Mouse (Mus musculus) kidney, embryonic 14.5 days (tissue): ENCODE measurements around the gene Nipa1. TPM values are rescaled to one million over a fixed set of nuclear protein-coding genes. Genes with fewer than 3 reads are reported as not detected.

Source experiments
- ATAC-seq: fragments of 200-750 bp; cut with Nextera tagmentation; 2 replicates; pipeline ENCODE4 v1.8.0; 2017; ENCODE audit warnings: moderate number of reproducible peaks, mild to moderate bottlenecking, moderate TSS enrichment, moderate library complexity; ENCODE audit not compliant: low FRiP score, low TSS enrichment
- H3K27ac ChIP-seq: fragments of 300-500 bp; sonication (generic); 2 replicates; pipeline ENCODE4 v1.5.1; 2014; ENCODE audit warnings: low read depth, mild to moderate bottlenecking, low read length, moderate library complexity, mixed read lengths
- H3K27me3 ChIP-seq: fragments of 300-500 bp; sonication (generic); 2 replicates; pipeline ENCODE4 v1.6.1; 2014; ENCODE audit warnings: mild to moderate bottlenecking, low read length; ENCODE audit not compliant: control insufficient read depth, insufficient read depth
- H3K36me3 ChIP-seq: fragments of 300-500 bp; sonication (generic); 2 replicates; pipeline ENCODE4 v1.6.1; 2014; ENCODE audit warnings: low read length, mixed read lengths; ENCODE audit not compliant: control insufficient read depth, insufficient read depth
- H3K4me1 ChIP-seq: fragments of 300-500 bp; sonication (generic); 2 replicates; pipeline ENCODE4 v1.6.1; 2014; ENCODE audit warnings: low read length, mixed read lengths; ENCODE audit not compliant: control insufficient read depth, insufficient read depth
- H3K4me2 ChIP-seq: fragments of 300-500 bp; sonication (generic); replicated peaks from 2 replicates; pipeline ENCODE4 v1.6.1; 2014; ENCODE audit warnings: low read depth, mild to moderate bottlenecking, low read length
- H3K4me3 ChIP-seq: fragments of 300-500 bp; sonication (generic); 2 replicates; pipeline ENCODE4 v1.5.1; 2014; ENCODE audit warnings: mild to moderate bottlenecking, low read length
- H3K9ac ChIP-seq: fragments of 300-500 bp; sonication (generic); 2 replicates; pipeline ENCODE4 v1.6.1; 2014; ENCODE audit warnings: low read depth, mild to moderate bottlenecking, low read length, moderate library complexity
- H3K9me3 ChIP-seq: fragments of 300-500 bp; sonication (generic); 2 replicates; pipeline ENCODE4 v1.6.1; 2016; ENCODE audit warnings: low read length; ENCODE audit not compliant: control insufficient read depth
- WGBS: fragments of 180-500 bp; shearing (Covaris S2); extraction: QIAGEN DNeasy Blood & Tissue Kit; methylation state at CpG from one replicate; pipeline ENCODE4 v1.1.7; 2014; 5-methylcytosine and 5-hydroxymethylcytosine counted together
- polyA plus RNA-seq: library from polyadenylated mRNA; unstranded; fragments of >200 nt; fragmentation: Nextera tagmentation; extraction: Ambion mirVana; gene quantifications from 2 replicates; pipeline ENCODE4 v1.2.1, GENCODE M21; 2014

The Nipa1 gene
- polyA plus RNA-seq, 1 experiment from 2014 or later = 4.4 TPM

DNA sequence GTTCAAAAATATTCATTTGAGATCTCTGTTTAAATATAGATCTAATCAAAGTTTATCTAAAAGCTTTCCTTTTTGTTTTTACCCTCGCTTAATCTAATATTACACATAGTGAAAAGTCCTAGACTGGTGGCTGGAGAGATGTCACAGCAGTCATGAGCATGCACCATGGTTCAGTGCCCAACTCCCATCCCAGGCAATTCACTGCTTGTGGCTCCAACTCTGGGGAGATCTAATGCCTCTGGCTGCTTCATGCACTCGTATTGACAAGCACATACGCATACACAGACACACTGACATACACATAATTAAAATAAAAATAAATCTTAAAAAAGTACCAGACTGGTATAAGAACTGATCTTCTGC, 24.5 kb upstream of the Nipa1 start:
- no peaks in the 10 kb centered on the region for H3K27me3 ChIP-seq
- H3K9ac ChIP-seq = no peak overlapping the region
- 82% methylated on average over 3 of the region's 3 CpGs for WGBS
- H3K4me1 ChIP-seq = no peaks in the 10 kb centered on the region
- H3K27ac ChIP-seq = no peak overlapping the region
- no peak for ATAC-seq
- no peaks in the 10 kb centered on the region for H3K36me3 ChIP-seq
- no peaks in the 10 kb centered on the region for H3K9me3 ChIP-seq
- H3K4me3 ChIP-seq = no peak overlapping the region
- no peak overlapping the region for H3K4me2 ChIP-seq

DNA sequence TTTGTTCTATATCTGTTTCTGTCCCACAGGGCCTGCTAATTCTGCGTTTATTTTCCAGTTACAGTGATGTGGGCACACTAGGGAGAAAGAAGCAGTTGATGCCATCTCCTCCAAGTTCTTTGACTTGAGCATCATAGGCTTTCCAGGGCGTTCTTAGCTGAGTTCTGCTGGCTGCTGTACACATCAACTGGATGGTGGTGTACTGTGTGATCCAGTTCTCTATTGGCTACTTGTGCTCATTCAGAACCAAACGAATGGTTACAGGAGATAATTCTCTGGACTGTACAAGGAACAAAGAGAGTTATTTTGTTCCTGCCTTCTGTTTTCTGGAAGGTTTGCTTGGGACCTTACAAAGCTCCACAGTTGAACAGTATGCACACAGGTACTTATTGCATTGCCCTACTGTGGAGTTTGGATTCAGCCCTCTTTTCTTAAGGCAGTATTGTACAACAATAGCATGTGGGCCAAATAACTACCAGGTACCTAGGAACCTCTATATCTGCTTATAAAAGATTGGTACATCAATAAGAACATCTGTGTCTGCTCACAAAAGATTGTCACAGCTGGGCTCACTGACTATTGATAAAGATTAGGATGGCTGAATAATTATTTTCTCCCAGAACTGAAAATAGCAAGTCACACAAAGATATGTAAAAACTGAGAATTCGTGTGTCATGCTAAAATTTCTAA, 24.0 kb upstream of the Nipa1 start:
- Histone ChIP-seq H3K27ac (no peak overlapping the region), H3K4me2 (no peak overlapping the region), H3K27me3 (no peaks in the 10 kb centered on the region), H3K36me3 (no peaks in the 10 kb centered on the region), H3K9me3 (no peaks in the 10 kb centered on the region), H3K4me1 (no peaks in the 10 kb centered on the region), H3K4me3 (no peak overlapping the region), H3K9ac (no peak overlapping the region)
- 62% methylated on average over 4 of the region's 4 CpGs for WGBS
- no peak for ATAC-seq

DNA sequence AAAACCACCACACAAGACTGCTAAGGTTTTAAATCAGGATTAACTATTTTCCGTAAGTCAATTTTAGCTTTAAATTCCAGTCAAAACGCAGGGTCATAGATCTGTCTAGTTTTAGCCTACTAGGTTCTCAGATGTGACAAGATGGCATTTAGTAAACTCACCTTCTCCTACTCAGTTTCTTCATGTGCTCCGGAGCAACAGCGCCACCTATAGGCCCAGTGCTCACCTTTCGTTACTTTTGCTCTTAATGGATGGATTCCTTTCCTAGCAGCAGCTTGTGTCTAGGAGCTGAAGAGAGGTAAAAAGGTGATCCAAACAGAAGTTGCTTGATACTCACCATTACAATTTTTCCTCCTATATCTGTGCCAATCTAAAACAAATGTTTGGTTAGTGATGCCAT, 22.6 kb upstream of the Nipa1 start:
- Histone ChIP-seq H3K4me1 (no peaks in the 10 kb centered on the region), H3K4me2 (no peak overlapping the region), H3K27me3 (no peaks in the 10 kb centered on the region), H3K9me3 (no peaks in the 10 kb centered on the region), H3K4me3 (no peak overlapping the region), H3K27ac (no peak overlapping the region), H3K36me3 (no peaks in the 10 kb centered on the region), H3K9ac (no peak overlapping the region)
- ATAC-seq = peak; percentile 28; the same call in 1 of the 2 replicates
- WGBS = 18% methylated on average over 5 of the region's 5 CpGs

DNA sequence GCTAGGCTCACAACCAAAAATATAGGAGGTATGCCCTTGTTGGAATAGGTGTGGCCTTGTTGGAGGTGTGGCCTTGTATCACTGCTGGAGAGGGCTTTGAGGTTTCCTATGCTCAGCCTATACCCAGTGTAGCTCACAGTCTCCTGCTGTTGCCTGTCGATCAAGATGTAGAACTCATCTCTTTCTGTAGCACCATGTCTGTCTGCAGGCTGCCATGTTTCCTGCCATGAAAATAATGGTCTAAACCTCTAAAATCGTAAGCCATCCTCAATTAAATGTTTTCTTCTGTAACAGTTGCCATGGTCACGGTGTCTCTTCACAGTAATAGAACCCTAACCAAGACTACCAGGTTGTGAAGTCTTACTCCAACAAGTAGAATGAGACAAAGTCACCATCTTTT, 3.8 kb upstream of the Nipa1 start:
- H3K4me1 ChIP-seq = no peaks in the 10 kb centered on the region
- no peaks in the 10 kb centered on the region for H3K36me3 ChIP-seq
- no peak overlapping the region for H3K4me3 ChIP-seq
- H3K9ac ChIP-seq = no peak overlapping the region
- H3K27ac ChIP-seq = no peak overlapping the region
- no peaks in the 10 kb centered on the region for H3K27me3 ChIP-seq
- H3K4me2 ChIP-seq = no peak overlapping the region
- ATAC-seq = no peak
- WGBS = 91% methylated on average over 3 of the region's 3 CpGs
- H3K9me3 ChIP-seq = no peaks in the 10 kb centered on the region

DNA sequence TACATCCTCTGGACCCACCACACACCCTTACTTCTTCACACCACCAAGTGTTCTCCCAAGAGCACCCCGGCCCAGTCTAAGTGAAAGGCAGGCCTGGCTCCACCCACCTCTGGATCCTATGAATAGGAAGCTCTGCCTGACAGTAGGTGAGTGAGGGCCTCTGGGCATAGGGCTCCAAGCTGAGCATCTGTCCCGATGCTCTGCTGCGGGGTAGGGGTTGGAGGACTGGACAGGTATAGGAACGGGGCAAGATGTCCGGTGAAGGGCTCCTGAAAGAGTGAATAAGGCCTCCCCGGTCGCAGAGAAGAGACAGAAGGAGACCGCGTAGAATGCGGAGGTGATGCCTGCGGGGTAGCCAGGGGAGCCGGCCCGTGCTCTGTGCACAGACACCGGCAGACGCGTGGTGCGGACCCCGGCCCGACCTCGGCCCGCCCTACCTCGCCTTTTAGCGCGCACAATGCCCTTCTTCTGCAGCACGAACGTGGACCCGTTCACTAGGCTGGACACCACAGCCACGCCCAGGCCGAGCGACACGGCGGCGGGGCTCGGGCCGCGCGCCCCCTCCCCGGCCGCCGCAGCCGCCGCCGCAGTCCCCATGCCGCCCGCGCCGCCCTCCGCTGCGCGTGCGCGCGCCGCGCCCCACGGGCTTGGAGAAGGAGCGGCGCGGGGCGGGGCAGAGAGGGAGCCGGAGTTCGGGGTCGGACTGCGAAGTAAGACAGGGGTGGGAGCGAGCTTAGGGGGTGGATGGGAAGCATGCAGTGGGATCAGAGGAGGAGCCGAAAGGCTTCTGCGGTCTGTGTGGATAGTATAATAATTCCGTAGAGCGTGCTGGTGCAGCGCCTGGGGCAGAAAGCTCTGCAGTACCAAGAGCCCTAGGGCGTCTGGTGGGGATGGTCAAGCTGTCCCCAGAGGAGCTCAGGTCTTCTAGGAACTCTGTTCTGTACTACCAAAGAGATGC, 503 bp downstream of the Nipa1 start:
- under 1% methylated on average over 56 of the region's 71 CpGs for WGBS
- ATAC-seq = peak; percentile 96
- H3K27me3 ChIP-seq = no peaks in the 10 kb centered on the region
- H3K27ac ChIP-seq = no peak overlapping the region
- peak overlapping the region; percentile 71 for H3K4me3 ChIP-seq
- H3K4me1 ChIP-seq = no peaks in the 10 kb centered on the region
- H3K36me3 ChIP-seq = no peaks in the 10 kb centered on the region
- peak overlapping the region; percentile 70 for H3K4me2 ChIP-seq
- peak overlapping the region; percentile 70 for H3K9ac ChIP-seq
- no peaks in the 10 kb centered on the region for H3K9me3 ChIP-seq

DNA sequence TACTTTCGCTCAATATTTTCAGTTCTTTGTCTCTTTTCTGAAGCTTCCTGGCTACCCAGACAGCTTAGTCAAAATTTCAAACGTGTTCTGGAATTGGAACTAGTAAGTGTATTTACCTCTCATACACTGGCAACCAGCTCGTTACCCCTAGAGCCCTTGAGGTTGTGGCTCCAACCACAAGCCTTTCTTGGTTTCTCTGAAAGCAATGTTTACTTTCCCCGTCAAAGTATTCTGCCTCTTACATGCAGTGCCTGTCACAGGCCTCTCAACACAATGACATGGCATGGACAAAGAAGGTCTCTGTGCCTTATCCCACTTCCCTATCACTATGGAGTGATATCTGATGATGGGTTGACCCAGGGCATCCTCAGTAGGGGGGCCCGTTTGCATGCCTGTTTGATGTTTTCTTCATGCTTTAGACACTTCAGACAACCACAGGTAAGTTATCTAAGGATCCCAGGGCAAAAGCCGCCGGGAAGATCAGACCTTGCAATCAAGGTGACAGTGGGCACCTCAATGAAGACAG, 1.2 kb downstream of the Nipa1 start:
- WGBS = 61% methylated on average over 7 of the region's 7 CpGs
- Histone ChIP-seq H3K9ac (peak overlapping the region; percentile 70; the same call in 1 of the 2 replicates), H3K4me3 (peak overlapping the region; percentile 71), H3K27ac (no peak overlapping the region), H3K9me3 (no peaks in the 10 kb centered on the region), H3K4me2 (peak overlapping the region; percentile 70), H3K27me3 (no peaks in the 10 kb centered on the region), H3K36me3 (no peaks in the 10 kb centered on the region), H3K4me1 (no peaks in the 10 kb centered on the region)
- ATAC-seq = peak; percentile 4; the same call in 1 of the 2 replicates

DNA sequence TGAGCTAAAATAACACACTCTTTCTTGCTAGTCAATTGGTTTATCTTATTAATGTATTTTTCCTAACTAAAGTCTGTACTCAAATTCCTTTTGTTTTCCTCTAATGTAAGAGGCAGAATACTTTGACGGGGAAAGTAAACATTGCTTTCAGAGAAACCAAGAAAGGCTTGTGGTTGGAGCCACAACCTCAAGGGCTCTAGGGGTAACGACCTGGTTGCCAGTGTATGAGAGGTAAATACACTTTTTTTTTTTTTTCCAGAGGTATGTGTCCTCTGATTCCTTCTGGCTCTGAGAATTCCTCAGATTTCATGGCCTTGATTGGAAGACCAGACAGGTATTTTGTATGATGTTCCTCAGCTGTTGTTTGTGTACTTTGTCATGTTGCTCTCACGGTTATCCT, 2.0 kb downstream of the Nipa1 start:
- Histone ChIP-seq H3K4me3 (no peak overlapping the region), H3K36me3 (no peaks in the 10 kb centered on the region), H3K4me1 (no peaks in the 10 kb centered on the region), H3K27ac (no peak overlapping the region), H3K9ac (no peak overlapping the region), H3K9me3 (no peaks in the 10 kb centered on the region), H3K4me2 (no peak overlapping the region), H3K27me3 (no peaks in the 10 kb centered on the region)
- ATAC-seq = no peak
- WGBS = 87% methylated on average over 3 of the region's 3 CpGs

GRCm38 (mm10) chr7:56015837-56016236, 3.9 kb downstream of the Nipa1 start:
- Histone ChIP-seq H3K9ac (no peak overlapping the region), H3K9me3 (no peaks in the 10 kb centered on the region), H3K27ac (no peak overlapping the region), H3K4me2 (no peak overlapping the region), H3K36me3 (no peaks in the 10 kb centered on the region), H3K4me3 (no peak overlapping the region), H3K27me3 (no peaks in the 10 kb centered on the region), H3K4me1 (no peaks in the 10 kb centered on the region)
- no peak for ATAC-seq
- 91% methylated on average over 7 of the region's 7 CpGs for WGBS

DNA sequence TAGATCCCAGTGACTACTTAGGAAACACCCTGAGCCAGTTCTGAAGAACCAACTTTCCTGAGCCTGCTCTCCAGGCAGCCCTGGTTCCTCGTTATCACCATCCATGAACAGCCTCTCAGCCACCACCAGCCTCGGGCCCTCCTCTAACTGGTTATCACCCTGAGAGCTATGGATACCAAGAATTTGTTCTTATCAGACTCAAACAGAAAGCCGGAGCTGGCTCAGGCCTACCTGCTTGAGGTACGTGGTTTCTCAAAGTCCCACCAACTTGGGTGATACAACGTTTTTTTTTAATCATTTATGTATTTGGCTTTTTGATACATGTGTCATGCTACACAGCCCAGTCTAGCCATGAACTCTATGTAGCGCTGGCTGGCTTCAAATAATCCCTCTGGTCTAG, 4.6 kb downstream of the Nipa1 start:
- H3K36me3 ChIP-seq = no peaks in the 10 kb centered on the region
- no peaks in the 10 kb centered on the region for H3K4me1 ChIP-seq
- no peak for ATAC-seq
- H3K9me3 ChIP-seq = no peaks in the 10 kb centered on the region
- H3K4me2 ChIP-seq = no peak overlapping the region
- no peak overlapping the region for H3K27ac ChIP-seq
- 85% methylated on average over 6 of the region's 6 CpGs for WGBS
- H3K27me3 ChIP-seq = no peaks in the 10 kb centered on the region
- H3K4me3 ChIP-seq = no peak overlapping the region
- no peak overlapping the region for H3K9ac ChIP-seq
